Mouse (Mus musculus): ENCODE measurements at regions not wholly inside any gene's neighbourhood (a gene's known extent, or its start where the extent isn't known, plus 50 kb on each side); places are given as distances from the start of the nearest gene placed in this dataset.
"Not testable (repeated sequence)": the region's sequence is repeated elsewhere in the genome, so short reads cannot be mapped to it uniquely, and the experiment has no call there.

- in situ Hi-C loops (cut with MseI, MboI) = no loop called here
These were observed 291.8 kb downstream of the Tox3 start for GRCm38 (mm10) chr8:90056331-90056730.

- in situ Hi-C loops (cut with MseI, MboI) = no loop called here
These were observed 301.4 kb downstream of the Tox3 start for GRCm38 (mm10) chr8:90046779-90047178.

- in situ Hi-C loops (cut with MseI, MboI) = no loop called here
These were observed 311.7 kb downstream of the Tox3 start for GRCm38 (mm10) chr8:90036436-90036835.

GRCm38 (mm10) chr8:90032572-90032971 is 315.6 kb downstream of the Tox3 start:
- in situ Hi-C loops (cut with MseI, MboI) = no loop called here

GRCm38 (mm10) chr8:90031220-90031619 is 316.9 kb downstream of the Tox3 start:
- in situ Hi-C loops (cut with MseI, MboI) = no loop called here

GRCm38 (mm10) chr8:90017958-90018357 is 330.2 kb downstream of the Tox3 start:
- in situ Hi-C loops (cut with MseI, MboI) = not testable (repeated sequence)

- in situ Hi-C loops (cut with MseI, MboI) = no loop called here
These were observed 334.4 kb downstream of the Tox3 start for GRCm38 (mm10) chr8:90013755-90014154.

GRCm38 (mm10) chr8:90011682-90012409 is 336.3 kb downstream of the Tox3 start:
- in situ Hi-C loops (cut with MseI, MboI) = no loop called here

GRCm38 (mm10) chr8:90009431-90009830 is 338.7 kb downstream of the Tox3 start:
- in situ Hi-C loops (cut with MseI, MboI) = no loop called here

- in situ Hi-C loops (cut with MseI, MboI) = no loop called here
These were observed 347.1 kb downstream of the Tox3 start for GRCm38 (mm10) chr8:90000899-90001640.

- in situ Hi-C loops (cut with MseI, MboI) = no loop called here
These were observed 354.4 kb downstream of the Tox3 start for GRCm38 (mm10) chr8:89993743-89994142.

- in situ Hi-C loops (cut with MseI, MboI) = no loop called here
These were observed 364.3 kb downstream of the Tox3 start for GRCm38 (mm10) chr8:89983859-89984258.

GRCm38 (mm10) chr8:89982551-89982950 is 365.6 kb downstream of the Tox3 start:
- in situ Hi-C loops (cut with MseI, MboI) = no loop called here

GRCm38 (mm10) chr8:89981320-89981719 is 366.8 kb downstream of the Tox3 start:
- in situ Hi-C loops (cut with MseI, MboI) = no loop called here

GRCm38 (mm10) chr8:89980441-89980840 is 367.7 kb downstream of the Tox3 start:
- in situ Hi-C loops (cut with MseI, MboI) = no loop called here

GRCm38 (mm10) chr8:89962799-89963198 is 385.3 kb downstream of the Tox3 start:
- in situ Hi-C loops (cut with MseI, MboI) = no loop called here

- in situ Hi-C loops (cut with MseI, MboI) = no loop called here
These were observed 390.7 kb downstream of the Tox3 start for GRCm38 (mm10) chr8:89957486-89957885.

GRCm38 (mm10) chr8:89956482-89957020 is 391.6 kb downstream of the Tox3 start:
- in situ Hi-C loops (cut with MseI, MboI) = no loop called here

GRCm38 (mm10) chr8:89938836-89939235 is 409.3 kb downstream of the Tox3 start:
- in situ Hi-C loops (cut with MseI, MboI) = no loop called here

GRCm38 (mm10) chr8:89934521-89934920 is 413.6 kb downstream of the Tox3 start:
- in situ Hi-C loops (cut with MseI, MboI) = no loop called here

GRCm38 (mm10) chr8:89926666-89927232 is 421.4 kb downstream of the Tox3 start:
- in situ Hi-C loops (cut with MseI, MboI) = no loop called here

GRCm38 (mm10) chr8:89924697-89925096 is 423.4 kb downstream of the Tox3 start:
- in situ Hi-C loops (cut with MseI, MboI) = not testable (repeated sequence)

Measured in mouse trophoblast stem cell (cell line).